Mouse (Mus musculus) spleen, embryonic (tissue): ENCODE measurements around the gene Wnt3a.

ENCODE experiments used
- CTCF ChIA-PET: fragments of 350-600 bp; sonication (Branson Sonifier 250); formaldehyde crosslinking; loops from one replicate; lab custom pipeline; 2022; lab: Charles Lee

Gene Wnt3a

DNA sequence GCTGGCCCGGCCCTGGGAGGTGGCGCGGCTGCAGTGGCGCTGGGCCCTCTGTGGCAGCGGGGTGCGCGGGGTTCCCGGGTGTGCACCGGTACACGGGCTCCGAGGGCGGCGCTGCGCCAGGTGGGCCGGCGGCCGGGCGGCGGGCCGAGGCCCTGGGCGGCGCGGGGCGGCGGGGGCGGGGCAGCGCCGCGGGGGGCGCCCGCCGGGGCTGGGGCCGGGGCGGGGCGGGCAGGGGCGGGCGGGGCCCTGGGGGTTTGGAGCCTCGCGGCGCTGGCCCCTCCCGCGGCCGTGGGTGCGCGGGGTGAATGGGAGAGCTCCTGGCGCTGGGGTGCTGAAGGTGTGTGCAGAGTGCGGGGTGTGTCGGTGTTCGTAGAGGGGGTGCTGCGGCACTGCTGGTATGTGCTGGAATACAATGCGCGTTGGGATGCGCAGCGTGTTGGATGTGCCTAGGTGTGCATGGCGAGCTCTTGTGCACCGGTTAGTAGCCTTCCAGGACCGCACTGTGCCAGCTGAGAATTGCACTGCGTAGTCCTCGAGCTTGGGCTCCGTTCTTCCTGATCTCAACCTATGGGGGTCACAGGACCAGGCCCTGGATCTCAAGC lies at the start of gene Wnt3a:
TSS of gene Wnt3a (minus strand) at position 51 of the 602 bp plus-strand sequence.
- CTCF ChIA-PET: no interaction called here

DNA sequence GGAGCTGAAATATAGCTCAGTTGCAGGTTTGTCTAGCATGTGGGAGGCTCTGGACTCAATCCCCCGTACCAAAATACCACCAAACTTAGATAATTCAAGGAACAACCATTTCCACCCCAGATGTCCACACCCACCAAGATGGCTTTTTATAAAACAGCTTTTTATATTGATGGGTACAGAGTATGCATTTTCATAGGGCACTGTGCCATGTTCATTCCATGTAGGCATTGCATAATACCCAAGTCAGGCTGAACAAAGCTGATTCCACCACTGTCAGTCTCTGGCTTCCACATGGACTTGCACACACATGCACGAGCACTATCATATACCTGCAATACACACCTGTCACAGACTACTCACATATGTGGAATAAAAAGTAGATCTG lies 48.2 kb upstream of the Wnt3a start:
- CTCF ChIA-PET: no interaction called here

DNA sequence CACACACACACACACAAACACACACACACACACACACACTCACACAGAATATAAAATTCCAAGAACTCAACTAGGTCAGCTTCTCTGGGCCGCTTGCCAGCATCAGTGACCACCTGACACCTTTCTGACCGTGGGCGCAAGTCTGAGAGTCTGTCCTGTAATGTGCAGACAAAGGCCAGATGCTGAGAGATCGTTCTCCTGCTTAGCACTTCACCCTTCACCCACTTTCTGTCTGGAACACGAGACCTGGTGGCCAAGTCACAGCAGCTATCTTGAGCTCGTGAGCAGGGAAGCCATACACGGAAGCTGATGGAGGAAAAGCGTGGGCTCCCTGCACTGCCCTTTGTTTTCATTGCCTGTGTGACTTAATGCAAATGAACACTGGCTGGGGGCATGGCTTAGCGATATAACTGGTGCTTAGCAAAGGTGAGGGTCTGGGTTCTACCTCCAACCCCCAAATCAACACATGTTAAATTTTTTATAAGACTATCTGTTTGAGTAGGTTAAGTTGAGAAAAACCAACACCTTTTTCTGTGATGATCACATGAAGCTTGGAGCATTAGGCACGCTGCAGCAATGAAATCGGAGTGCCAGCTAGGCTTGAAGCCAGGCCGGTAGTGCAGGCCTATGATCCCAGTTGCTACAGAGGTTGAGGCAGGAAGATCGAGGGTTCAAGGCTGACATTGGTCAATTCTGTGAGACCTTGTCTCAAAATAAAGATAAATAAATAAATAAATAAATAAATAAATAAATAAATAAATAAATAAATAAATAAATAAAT lies 47.6 kb upstream of the Wnt3a start:
- CTCF ChIA-PET: no interaction called here

DNA sequence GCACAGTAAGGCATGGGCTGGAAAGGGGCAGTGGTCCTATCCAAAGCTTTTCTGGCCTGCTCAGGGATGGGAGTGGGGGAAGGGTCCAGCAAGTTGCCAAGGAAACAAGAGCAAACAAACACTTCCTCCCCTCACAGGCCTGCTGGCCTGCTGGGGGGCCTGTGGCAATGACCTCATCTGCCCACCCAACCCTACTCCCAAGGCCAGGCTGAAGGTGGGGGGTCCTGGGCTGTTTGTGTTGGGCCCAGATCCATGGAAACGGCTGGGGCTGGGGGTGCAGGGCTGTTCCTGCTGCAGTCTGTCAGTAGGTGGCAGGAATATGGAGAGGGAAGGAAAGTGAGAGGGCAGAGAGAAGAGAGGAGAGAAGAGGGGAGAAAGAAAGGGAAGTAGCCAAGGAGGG lies 45.8 kb upstream of the Wnt3a start:
- CTCF ChIA-PET: no interaction called here

DNA sequence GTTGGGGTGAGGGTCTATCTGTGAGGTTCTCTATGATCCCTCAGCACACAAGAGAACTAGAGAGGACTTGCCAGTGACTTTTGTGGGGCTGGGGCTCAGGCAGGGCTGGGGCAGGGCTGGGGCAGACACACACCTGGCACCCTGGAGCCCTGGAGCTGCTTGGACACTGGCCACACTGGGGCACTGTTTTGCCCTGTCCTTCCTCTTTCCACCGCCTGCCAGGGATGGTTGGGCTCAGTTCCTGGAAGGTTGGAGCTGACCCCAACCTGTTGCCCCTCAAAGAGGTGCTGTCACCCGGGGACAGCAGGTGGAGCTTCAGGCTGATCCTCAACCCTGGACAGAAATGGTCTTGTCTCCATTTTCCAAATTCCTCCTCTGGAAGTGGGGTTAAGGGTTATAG lies 45.4 kb upstream of the Wnt3a start:
- CTCF ChIA-PET: no interaction called here

DNA sequence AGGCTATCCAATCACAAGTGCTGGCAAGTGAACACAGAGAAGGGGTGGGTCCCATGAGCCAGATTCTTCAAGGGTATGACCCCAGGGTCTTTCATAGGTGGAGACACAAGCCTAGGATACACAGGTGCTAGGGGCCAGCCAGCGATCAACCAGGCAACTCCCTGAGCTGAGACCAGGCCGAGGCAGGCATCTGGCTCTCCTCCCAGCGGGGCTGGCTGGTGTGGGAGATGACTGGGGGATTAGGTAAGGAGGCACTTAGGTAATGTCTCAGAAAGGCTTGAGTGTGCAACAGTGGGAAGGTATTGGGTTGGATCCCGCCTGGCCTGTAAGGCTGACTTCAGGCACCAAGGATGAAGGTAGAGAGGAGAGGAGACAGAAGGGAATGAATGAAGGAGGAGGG lies 44.6 kb upstream of the Wnt3a start:
- CTCF ChIA-PET: no interaction called here

DNA sequence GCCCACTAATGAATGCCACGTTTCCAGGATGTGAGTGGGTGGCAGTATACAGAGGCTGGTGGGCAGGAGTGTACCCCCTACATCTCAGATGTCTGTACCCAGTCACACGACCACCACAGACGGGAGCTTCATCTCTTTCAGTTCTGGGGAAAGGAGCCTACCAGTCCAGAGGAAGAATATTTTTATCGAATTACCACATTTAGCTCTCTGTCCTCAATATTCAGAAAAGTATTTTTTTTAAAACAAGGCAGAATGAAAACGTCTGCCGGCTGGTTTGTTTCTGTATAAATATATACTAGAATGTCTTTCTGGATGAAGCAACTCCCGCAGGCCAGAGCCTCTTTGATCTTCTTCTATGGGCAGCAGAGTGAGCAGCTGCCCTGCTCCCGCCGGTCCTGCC lies 42.4 kb upstream of the Wnt3a start:
- CTCF ChIA-PET: interaction anchor here (0.6 kb wide), 1 partner anchor 9 kb away, joined by 9 read pairs; no protein-coding TSS in a partner anchor

DNA sequence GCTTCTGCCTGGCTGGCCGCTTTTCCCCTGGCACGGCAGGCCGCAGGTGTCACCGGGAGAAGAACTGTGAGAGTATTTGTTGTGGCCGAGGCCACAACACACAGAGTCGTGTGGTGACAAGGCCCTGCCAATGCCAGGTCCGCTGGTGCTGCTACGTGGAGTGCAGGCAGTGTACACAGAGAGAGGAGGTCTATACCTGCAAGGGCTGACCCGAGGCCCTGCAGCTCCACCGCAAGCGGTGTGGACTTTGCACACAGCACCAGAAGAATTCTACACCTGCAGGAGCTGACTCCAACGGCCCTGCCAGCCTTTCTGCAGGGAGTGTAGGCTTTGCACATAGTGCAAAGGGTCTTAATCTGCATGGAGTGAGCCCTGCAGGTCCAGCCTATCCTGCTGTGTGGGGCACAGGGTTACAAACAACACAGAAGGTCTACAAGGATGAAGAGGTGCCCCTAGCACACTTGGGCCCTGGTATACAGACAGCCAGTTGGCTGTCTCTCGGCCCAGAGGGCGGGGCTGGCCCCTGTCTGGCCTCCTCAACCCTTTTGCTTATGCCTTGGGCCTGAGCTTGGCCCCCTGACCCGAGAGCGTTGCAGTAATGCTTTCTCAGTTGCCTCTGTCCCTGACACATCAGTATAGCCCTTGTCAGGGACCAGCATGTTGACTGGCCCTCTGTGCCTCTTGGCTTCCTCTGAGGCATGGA lies 40.8 kb upstream of the Wnt3a start:
- CTCF ChIA-PET: no interaction called here

DNA sequence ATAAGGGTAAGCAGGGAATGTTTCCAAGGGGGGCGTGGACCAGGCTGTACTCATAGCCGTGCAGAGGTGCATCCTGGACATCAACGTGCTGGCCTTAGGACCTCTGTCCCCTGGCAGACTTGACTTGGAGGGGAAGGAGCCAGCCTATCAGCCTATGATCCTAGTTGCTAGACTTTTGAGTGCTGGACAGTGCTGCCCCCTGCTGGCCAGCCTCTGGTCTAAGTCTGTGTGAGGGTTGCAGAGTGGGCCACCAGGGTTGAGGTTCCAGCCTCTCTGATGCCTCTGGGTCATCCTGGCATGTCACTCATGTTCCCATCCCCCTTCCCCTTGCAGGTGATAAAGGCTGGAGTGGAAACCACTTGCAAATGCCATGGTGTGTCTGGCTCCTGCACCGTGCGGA lies 40.0 kb upstream of the Wnt3a start:
- CTCF ChIA-PET: no interaction called here

DNA sequence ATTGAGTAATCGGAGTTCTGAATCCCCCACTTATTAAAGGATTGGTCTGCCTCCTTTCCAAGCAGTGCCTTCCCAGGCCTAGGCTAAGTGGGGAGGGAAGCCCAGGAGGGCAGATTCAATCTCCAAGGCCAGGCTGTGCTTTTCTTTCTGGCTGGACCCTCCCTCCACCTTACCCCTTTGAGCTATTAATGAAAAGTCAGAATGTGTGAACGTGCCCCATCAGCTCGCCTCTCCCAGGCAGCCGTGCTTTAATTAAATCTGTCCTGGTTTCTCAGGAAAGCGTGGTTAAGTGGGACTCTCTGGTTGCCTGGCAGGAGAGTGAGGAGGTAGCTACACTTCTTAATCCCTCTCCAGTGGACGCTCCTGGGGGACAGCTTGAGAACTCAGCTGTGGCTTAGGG lies 39.1 kb upstream of the Wnt3a start:
- CTCF ChIA-PET: interaction anchor here (0.7 kb wide), 1 partner anchor 206 kb away, joined by 16 read pairs; no protein-coding TSS in a partner anchor

DNA sequence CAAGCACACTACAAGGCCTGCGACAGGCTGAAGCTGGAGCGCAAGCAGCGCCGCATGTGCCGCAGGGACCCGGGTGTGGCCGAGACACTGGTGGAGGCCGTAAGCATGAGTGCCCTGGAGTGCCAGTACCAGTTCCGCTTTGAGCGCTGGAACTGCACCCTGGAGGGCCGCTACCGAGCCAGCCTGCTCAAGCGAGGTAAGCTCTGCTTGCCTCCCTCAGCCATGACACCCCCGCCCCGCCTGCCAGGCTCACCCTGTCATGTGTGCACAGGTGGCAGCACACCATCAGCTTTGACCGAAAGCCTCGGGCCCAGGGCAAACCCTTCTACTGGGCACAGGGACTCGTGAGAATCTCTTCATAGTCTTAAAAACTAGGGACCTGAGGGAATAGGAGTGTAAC lies 37.1 kb upstream of the Wnt3a start:
- CTCF ChIA-PET: no interaction called here

DNA sequence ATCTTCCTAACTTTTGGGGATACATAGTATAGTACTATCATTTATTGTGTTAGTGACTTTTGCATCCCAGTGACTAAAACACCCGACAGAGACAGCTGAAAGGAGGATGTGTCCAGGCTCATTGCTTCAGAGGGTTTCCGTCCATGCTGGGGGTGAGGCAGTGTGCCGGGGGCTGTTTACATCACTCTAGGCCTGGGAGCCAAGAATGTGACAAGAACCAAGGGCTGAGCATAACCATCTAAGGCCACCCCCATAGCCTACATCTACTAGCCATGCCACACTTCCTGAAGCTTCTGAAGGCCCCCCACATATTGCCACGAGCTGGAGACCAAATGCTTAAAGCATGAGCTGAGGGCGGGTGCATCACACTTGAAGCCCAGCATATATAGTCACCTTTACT lies 34.2 kb upstream of the Wnt3a start:
- CTCF ChIA-PET: no interaction called here

DNA sequence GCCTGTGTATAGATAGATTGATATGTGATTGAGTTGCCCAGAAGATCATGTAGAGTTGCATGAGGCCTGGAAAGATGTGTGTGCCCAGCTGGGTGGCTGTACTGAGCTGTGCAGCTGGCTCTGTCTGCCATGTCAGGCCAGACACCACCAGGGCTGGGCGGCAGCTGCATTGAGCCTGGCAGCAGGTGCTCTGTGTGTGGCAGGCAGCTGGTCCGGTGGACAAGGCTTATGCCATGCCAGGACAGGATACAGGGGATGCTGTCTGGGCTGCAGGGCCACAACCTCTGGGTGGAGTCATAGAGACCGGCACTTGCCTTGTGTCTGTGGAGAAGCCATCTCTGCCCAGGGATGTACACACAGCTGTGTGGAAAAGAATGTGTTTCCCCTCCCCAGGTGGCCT lies 32.4 kb upstream of the Wnt3a start:
- CTCF ChIA-PET: no interaction called here

DNA sequence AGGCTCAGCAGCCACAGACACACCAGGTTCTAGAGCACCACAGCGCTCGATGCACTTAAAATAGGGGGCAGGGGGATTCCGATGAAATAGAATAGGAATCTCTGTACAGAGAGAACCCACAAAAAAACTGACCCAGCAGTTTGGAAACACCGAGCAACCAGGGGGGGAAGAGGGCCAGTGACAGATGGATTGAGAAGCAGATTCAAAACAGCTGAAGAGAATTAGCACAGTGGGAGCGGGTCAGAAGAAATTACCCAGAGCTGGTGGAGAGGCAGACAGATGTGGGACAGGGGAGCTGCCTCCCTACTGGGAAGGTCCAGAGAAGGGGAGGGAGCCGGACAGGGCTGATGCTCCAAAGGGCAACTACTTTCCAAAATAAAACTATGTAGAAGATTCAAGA lies 26.0 kb upstream of the Wnt3a start:
- CTCF ChIA-PET: no interaction called here

DNA sequence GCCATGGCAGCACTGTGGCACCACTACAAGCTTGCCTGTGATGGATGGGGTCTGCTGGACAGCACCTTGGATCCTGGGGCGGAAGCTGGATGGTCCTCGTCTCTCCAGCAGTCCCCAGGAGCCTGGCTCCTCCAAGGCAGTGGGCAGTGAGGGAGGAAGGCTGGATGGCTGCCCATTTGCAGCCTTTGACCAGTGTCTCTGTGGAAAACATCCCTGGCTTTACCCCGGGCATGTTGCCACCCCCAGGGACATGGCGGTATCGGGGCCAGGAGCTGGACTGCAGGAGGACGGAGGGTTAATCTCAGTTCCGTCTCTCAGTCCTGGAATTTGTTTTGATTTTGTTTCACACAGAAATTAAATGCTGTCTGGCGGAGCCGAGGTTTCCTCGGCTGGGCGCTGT lies 23.4 kb upstream of the Wnt3a start:
- CTCF ChIA-PET: no interaction called here

DNA sequence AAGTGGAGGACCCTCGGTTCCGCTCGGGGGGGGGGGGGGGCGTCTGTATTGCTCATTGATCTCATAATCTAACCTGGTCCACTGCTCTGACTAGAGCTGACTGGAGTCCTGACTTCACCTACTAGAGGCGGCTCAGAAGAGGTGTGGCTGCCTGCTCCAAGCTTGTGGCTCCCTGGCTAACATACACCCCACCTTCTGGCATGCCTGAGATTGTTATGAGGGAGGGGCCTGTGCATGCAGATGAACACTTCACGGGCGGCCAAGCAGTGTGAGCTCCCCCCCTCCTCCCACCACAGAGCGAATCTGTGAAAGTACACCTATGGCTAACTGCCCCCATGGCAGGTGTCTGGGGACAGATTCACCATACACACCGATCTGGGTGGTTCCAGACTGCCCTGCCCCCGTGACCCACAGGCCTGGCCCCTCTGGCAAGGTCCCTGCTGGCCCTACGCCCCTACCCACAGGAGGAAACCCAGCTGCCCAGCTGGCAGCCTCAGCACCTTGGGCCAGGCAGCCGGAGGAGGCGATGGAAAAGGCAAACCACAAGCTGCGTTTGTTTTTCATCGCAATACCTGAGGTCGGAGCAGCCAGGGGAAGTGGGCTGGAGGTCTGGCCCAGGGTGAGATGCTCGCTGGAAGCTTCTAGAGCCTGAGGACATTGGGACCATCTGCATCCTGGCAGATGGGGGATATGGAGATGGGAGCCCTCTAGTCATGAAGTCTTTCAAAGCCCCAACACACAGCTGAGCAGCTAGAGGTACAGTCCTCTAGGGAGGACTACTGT lies 22.7 kb upstream of the Wnt3a start:
- CTCF ChIA-PET: no interaction called here

DNA sequence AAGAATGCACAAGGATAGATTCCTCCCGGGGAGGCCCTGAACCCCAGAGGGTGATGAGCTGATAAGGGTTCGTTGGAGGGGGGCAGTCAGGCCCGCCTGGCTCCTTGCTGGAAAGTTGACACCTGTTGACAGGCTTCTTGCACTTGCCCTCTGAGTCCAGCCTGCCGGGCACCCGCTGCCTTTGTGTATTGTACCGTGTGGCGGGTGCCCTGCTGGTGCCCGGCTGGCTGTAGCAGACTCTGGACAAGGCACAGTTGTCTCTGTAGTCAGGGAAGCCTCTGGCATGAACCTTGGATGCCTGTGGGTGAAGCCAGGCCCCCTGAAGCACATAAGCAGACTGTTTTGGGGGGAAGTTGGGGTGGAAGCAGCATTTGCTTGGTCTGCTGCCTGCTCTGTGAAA lies 21.9 kb upstream of the Wnt3a start:
- CTCF ChIA-PET: no interaction called here

DNA sequence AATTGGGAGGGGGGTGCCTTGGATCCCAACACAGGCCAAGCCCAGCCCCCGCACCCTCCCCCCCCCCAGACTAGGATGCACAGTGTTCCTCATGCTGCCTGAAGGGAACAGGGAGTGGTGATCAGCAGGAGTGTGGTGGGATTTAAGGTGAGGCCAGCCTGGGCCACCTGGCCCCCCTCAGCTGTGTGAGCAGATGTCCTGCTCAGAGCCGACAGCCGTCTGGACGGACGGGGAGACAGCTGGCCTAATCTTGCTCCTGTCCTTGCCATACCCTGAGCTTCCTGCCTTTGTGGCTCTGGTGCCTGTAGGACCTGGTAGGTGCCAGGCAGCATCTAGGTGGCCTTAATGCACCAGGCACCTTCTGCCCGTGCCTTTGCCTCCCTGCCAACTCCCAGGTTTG lies 21.5 kb upstream of the Wnt3a start:
- CTCF ChIA-PET: no interaction called here

DNA sequence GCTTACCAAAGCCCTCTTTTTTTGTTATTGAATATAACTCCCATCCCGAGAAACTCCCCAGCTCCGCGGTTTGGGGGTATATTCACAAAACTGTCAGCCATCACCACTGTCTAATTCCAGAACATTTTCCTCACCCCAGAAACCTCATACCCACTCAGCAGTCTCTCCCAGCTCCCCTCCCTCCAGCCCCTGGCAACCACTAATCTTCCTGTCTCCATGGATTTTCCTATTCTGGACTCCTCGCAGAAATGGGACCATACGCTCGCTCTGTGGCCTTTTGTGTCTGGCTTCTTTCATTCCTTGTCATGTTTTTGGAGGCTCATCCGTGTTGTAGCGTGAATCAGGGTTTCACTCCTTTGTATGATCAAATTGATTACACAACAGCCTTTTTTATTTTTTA lies 19.4 kb upstream of the Wnt3a start:
- CTCF ChIA-PET: no interaction called here

DNA sequence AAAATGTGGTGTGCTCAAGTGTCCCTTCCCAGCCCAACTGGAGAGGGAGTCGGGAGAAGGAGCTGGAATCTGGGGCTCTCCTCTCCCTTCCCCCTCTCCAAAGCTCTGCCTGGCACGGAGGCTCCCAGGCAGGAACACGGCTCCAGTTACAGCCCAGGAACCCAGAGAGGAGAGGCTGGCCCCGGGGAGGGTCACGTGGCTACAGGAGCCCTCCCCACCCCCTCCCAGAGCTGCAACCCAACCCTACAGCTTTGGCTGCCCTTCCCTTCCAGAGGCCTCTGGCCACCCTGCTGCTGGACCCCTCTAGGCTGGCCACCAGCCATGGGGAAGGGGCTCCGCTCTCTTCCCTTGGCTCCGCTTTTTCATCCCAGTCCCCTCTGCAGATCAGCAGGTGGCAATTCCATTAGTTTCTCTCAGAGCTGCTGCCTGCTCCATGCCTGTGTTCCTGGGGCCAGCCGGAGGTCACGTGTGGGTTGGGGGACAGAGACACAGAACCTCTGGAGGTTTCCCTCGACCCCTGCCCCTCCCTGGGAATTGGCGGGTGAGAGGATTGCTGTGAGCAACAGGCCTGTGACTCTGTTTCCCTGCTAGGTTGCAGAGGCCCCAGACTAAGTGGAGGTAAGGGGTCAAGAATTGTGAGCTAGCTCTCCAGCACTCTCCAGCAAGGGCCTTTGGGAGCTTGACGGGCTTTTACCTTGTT lies 18.7 kb upstream of the Wnt3a start:
- CTCF ChIA-PET: no interaction called here

DNA sequence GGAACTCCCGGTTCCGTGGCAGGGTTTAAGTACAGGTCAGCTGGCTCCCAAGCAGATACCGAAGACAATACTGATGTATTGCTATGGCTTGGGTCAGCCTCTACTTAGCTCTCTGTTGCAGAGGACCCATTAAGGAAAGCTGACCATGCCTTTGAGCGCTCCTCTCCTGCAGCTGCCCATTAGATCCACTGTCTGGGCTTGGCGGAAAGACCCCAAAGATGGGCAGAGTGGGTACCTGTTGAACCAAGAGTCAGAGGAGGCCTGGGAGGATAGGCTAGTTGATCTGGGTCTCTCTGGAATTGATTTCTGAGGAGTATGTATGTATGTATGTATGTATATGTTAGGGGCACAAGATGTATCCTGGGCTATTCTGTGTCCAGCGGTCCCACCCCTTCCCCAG lies 18.1 kb upstream of the Wnt3a start:
- CTCF ChIA-PET: no interaction called here

DNA sequence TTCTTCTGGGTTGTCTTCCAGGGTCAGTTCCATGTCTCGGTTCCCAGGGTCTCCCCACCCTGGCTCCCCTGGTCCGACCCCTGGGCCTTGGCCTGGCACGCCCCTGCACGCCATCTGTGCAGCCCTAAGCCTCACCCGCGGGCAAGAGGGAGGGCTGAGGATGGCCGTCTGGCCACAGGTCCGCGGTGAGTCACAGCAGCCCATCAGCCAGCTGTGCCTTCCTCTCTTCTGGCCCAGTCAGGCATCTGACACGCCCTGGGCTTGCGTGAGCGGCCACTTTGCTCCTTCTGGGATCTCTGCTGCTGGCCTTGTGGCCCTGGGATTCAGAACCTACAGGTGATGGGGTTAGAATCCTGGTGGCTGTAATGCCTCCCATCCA lies 17.6 kb upstream of the Wnt3a start:
- CTCF ChIA-PET: no interaction called here
